Mouse (Mus musculus): ENCODE measurements around the gene Pde1c.

Gene Pde1c

DNA sequence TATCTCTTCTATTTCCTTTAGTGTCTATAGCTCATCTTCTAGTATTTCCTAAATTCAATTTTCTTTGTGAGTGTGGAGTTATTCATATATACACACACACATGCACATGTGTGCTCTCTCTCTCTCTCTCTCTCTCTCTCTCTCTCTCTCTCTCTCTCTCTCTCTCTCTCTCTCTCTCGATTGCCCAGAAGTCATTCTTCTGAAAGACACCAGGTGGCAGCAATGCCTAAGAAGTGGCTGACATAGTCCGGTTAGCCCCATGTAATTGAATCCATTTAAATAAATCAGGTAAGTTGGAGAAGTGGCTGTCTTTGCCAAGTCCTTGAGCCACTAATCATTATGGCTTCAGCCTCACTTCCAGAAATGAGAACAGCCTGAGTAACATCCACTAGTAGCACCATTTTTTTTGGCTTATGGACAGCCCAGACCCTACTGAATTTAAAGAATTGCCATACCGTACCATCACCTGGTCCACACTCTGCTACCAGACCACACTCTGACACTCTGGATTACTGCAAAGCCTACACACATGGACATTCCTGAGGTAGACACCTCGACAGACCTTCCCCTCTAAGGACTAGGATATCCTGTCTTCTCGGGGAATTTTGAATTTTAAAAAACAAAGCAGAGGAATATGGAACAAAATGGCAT is 502.1 kb downstream of the Pde1c start:
- DNase-seq = peak; percentile 20

DNA sequence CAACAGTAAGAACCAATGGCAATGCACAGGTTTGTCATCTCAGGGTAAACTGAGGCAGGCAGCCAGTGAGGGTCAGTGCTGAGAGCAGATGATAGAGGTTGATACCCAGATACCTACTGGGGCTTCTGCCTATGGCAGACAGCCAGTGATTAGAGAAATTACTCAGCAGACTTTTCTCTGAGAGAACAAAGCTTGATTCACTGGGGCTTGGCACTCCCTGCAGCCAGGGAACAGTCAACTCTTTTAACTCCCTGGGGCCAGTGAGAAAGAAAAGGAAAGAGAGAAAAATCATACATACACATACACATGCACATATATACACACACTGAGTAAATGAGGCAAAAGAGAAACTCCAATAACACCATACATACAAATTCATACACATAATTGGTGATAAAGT is 505.2 kb downstream of the Pde1c start:
- DNase-seq = no peak

DNA sequence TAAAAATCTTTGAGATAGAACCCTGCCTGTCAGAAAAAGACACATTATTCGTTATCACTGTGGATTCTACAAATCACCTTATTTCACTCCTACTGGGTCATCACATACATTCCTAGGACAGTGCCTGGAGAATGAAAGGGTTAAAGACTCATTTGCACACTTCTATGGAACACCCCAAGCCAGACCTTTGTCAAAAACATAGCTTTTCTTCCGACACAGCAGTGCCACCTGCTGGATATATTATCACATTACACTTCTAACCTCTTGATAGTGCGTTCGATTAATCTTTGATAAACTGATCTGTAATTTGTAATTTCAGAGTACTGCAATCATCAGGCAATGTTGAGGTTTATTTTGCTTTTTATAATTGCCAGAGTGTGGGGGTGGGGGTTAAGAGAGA is 519.8 kb downstream of the Pde1c start:
- no peak for DNase-seq

DNA sequence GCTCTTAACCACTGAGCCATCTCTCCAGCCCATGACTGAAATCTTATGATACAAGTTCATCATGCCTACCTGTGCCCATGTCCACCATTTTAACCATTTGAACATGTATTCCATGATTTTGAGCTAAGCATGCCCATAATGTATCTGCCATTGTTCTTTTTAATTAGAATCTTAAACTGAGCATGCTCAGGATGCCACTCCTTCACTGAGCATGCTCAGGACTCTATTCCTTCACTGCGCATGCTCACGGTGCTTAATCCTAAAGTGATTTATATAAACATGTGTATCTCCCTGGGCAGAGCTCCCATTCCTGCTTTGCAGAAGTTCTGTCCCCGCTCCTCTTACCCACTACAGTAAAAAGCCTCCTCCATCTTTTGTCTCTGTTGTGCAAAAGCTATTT is 520.3 kb downstream of the Pde1c start:
- DNase-seq = no peak

DNA sequence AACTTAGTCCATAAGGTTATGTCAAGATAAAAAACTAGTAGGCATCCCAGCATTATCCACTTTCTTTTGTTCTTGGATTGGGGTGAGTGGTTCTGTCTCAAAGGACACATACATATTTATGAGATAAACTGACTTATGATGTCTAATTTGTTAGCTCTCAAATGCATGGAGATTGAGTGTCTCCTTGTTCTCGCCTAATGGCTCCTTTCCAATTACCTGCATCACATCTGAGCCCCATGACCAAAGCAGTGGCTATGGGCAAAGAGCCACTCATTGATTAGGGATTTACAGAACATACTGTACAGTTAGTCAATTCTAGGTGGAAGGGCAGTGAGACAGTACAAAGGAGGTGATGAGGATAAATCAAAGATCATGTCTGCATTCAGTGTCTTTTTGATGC is 524.2 kb downstream of the Pde1c start:
- DNase-seq = no peak

DNA sequence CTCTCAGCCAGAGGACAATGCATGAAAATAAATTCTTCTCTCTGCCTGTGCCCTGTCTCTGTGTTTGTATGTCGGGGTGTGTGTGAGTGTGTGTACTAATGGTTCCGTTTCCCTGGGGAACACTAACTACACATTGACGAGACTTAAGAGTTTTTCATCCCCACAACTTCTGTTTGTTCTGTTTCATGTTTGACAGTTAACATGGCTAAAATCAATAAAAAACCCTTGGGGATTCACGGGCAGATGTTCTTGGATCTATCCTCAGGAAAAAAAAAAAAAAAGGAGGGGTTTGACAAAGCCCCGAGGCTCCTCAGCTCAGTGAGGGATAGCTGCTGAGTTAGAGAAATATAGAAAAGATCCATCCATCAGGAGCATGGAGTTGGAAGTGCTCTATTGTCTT is 524.6 kb downstream of the Pde1c start:
- no peak for DNase-seq

DNA sequence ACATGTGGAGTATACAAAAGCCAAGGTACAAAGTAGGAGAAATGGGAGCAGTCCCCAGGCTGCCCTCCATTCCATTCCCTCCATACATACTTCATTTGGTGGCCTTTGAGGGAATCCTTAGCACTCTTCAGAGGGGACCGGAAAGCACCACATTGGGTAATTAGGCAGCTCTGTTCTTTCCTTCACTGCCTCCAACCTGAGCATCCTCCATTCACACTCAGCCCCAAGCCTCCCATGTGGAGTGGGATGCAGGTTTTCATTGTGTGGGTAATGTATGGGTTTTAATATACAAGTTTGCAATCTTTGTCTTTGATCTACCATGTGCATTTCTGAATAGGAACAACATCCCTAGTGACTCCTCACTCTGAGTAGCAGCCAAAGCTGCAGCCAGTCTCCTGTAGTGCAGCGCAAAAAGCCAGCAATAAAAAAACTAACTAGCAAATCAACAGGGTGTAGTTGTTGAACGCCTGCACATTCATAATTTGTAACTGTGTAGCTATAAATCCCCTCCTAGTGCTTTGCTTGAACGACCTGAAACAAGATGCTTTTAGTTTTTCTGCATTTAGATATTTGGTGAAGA is 529.3 kb downstream of the Pde1c start:
- no peak for DNase-seq

DNA sequence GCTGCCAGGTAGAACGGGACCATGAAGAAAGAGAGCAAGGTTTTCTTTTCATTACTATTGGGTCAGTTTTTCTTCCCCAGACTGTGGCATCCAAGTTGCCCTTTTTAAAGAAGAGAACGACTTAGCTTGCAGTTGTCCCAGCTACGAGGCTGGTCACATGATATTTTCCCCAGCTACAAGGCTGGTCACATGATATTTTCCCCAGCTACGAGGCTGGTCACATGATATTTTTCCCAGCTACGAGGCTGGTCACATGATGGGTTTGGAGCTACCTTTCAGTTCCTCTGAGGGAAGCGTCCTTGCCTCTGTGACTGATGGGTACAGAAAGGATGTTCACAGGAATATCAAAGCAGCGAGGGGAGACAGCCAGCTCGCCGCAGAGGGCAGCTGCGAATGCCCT is 533.8 kb downstream of the Pde1c start:
- no peak for DNase-seq

DNA sequence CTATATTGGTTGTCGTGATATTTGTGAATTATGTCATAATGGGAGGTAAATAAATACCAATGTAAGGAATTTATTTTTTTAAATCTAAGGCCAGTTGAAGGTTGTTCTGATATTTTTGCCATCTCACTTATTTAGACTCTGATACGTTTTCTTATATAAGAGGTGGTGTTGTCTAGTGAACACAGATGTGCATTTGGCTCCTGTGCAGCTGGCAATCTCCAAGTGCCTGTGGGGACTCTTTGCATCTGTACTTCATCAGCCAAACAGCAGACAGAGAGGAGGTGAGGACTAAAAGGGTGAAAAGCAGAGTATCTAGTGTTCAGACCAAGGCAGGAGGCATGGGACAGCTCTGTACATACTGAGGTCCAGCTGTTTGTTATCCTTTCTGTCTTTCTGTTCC is 536.7 kb downstream of the Pde1c start:
- DNase-seq = no peak

DNA sequence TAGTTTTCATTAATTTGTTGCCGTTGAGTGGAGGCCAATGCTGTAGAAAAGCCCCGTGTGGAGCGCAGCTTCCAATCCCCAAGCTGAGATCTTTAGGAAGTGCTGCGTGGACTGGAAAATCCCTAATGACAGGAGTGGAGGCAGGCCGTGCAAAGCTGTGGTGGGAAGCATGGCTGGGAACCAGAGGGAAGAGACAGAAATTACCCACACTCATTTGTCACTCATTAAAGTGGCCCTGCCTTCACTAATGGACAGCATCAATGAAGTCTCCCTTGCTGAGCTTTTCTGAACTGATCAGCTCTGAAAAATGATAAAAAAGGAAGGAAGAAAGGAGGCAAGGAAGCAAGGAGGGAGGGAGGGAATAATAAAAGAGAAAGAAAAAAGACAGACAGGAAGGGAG is 538.9 kb downstream of the Pde1c start:
- DNase-seq = no peak

DNA sequence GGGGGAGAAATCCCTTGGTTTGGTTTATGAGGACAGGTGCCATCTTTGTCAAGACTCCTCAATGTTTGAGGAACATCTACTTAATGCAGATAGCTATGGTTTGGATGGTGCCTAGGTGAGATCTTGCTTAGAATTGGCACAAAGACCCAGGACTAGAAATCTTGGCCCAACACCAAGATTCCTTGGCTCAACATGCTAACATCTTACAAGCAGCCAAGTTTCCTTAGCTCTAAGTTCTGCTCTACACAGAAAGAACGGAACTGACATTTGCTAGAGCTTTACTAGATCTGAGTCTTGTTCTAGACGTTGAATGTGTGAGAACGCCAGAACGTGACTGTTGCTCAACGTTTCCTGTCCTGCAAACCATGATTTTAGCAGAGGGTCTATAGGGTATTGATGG is 540.9 kb downstream of the Pde1c start:
- no peak for DNase-seq

DNA sequence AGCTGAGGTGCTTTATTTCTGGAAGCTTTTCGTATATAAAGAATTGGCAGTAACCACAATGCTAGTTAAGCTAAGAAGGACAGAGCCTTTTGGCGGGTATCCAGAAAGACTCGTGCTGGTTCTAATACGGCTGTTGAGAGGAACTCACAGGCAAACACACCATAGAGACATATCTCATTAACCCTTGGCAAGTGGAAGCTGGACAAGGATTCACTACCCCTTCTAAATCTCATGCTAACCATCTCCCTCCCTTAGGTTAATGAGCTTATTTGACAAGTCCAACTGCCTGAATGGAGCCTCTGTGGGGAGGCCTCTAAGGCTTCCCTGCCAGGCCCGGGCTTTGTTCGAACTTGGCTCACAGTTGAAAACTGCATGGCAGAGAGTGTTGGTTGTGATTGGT is 541.6 kb downstream of the Pde1c start:
- DNase-seq = no peak

DNA sequence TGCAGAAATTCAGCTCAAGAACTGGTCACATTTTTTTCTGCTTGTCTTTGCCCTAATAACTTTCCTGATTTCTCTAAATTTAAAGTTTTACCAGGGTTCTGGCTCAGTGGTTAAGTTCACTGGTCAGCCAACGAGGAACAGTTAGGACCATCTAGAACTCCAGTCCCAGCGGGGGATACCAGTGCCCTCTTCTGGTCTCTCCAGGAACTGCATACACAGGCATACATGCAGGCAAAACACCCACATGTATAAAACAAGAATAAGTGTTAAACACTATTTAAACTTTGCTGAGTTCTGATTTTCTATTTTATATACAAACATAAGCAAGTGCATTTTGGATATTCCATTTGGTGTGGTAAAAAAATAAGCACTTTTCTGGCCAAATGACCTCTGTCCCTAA is 543.4 kb downstream of the Pde1c start:
- peak; percentile 27 for DNase-seq
